Mouse (Mus musculus): ENCODE measurements around the gene Eepd1. TPM values are rescaled to one million over a fixed set of nuclear protein-coding genes. Genes with fewer than 3 reads are reported as not detected.

Gene Eepd1
- polyA plus RNA-seq, 1 experiment from 2014 or later = 5.1 TPM

DNA sequence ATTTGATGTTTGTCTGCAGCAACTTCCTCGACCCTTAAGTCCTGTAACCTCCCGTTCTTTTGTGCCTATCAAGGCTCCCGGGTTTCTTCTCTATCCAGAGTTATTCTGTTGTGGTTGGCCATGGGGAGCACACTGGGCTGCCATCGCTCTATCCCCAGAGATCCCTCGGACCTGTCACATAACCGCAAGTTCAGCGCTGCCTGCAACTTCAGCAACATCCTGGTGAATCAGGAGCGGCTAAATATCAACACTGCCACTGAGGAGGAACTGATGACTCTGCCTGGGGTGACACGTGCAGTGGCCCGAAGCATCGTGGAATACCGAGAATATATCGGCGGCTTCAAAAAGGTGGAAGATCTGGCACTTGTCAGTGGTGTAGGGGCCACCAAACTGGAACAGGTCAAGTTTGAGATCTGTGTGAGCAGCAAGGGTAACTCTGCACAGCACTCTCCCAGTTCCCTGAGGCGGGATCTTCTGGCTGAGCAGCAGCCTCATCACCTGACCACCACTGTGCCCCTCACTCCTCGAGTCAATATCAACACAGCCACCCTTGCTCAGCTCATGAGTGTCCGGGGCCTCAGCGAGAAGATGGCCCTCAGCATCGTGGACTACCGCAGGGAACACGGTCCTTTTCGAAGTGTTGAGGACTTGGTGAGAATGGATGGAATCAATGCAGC is 1.1 kb downstream of the Eepd1 start:
- Histone ChIP-seq H3K9ac (replicated peaks) (0 out of 2 replicates have a peak overlapping the region, but pooled peaks have one; percentile 25), H3K9me3 (no peaks in the 10 kb centered on the region), H3K4me2 (replicated peaks) (peak overlapping the region; percentile 84), H3K27me3 (peaks cover 8% of the 10 kb centered on the region), H3K36me3 (no peaks in the 10 kb centered on the region), H3K27ac (no peak overlapping the region), H3K4me3 (replicated peaks) (peak overlapping the region; percentile 57), H3K4me1 (replicated peaks) (peaks cover 31% of the 10 kb centered on the region)
- no peak for ATAC-seq
- WGBS = 51% methylated on average over 22 of the region's 22 CpGs

- Histone ChIP-seq H3K4me1 (replicated peaks) (peaks cover 31% of the 10 kb centered on the region), H3K4me3 (replicated peaks) (no peak overlapping the region), H3K27me3 (peaks cover 8% of the 10 kb centered on the region), H3K4me2 (replicated peaks) (peak overlapping the region; percentile 84), H3K27ac (no peak overlapping the region), H3K9ac (replicated peaks) (no peak overlapping the region), H3K36me3 (no peaks in the 10 kb centered on the region), H3K9me3 (no peaks in the 10 kb centered on the region)
- no peak for ATAC-seq
- 85% methylated on average over 9 of the region's 9 CpGs for WGBS
These were observed 1.6 kb downstream of the Eepd1 start for GRCm38 (mm10) chr9:25482999-25483347.

GRCm38 (mm10) chr9:25483931-25484618 is 2.7 kb downstream of the Eepd1 start:
- no peak overlapping the region for H3K27ac ChIP-seq

DNA sequence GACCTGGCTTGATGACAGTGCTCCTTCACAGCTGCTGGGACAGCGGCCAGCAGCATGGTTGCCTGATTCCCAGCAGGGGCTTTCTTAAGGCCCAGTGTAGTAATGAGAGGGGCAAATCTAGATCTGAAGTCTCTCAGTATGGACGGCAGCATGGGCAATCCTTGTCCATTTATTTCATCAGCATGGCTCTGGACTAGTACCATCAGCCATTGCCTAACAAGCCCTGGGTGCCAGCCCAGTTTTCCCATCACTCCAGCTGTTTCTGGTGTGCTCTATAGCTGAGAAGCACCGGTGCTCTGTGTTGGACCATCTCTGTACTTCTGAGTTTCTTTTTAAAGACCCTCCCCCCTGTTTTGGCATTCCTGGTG is 3.3 kb downstream of the Eepd1 start:
- peaks cover 31% of the 10 kb centered on the region for H3K4me1 ChIP-seq (replicated peaks)
- H3K4me2 ChIP-seq (replicated peaks) = peak overlapping the region; percentile 84; the same call in 1 of the 2 replicates
- no peaks in the 10 kb centered on the region for H3K9me3 ChIP-seq
- no peak for ATAC-seq
- 0 out of 2 replicates have a peak overlapping the region, but pooled peaks have one; percentile 4 for H3K4me3 ChIP-seq (replicated peaks)
- WGBS = 66% methylated on average over 3 of the region's 3 CpGs
- H3K27ac ChIP-seq = no peak overlapping the region
- H3K36me3 ChIP-seq = no peaks in the 10 kb centered on the region
- H3K9ac ChIP-seq (replicated peaks) = no peak overlapping the region
- H3K27me3 ChIP-seq = peaks cover 8% of the 10 kb centered on the region

More at GRCm38 (mm10) chr9:25483931-25484618, 2.7 kb downstream of the Eepd1 start:
- Histone ChIP-seq H3K4me3 (replicated peaks) (0 out of 2 replicates have a peak overlapping the region, but pooled peaks have one; percentile 4), H3K4me1 (replicated peaks) (peaks cover 31% of the 10 kb centered on the region), H3K36me3 (no peaks in the 10 kb centered on the region), H3K27me3 (peaks cover 8% of the 10 kb centered on the region), H3K9ac (replicated peaks) (no peak overlapping the region), H3K4me2 (replicated peaks) (peak overlapping the region; percentile 84), H3K9me3 (no peaks in the 10 kb centered on the region)
- 75% methylated on average over 9 of the region's 9 CpGs for WGBS
- no peak for ATAC-seq

DNA sequence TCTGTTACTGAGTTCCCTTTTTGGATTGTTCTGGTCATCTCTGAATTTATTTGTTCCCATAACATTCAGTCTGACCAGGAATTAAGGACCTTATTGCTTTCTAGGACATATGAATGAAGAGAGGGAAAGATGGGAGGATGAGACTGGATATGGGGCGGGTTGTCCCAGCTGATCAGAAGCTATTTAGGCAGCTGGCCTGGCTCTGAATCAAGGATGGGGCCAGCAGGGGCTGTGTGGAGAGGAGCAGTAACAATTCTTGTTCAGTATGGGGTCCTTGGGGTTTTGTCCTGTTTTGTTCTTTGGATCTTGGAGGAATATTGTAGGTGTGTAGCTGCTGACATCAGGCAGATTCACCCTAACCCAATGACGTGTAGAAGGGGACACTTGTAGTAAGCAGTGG is 3.7 kb downstream of the Eepd1 start:
- no peak overlapping the region for H3K27ac ChIP-seq
- ATAC-seq = no peak
- H3K36me3 ChIP-seq = no peaks in the 10 kb centered on the region
- peak overlapping the region; percentile 84; the same call in 1 of the 2 replicates for H3K4me2 ChIP-seq (replicated peaks)
- H3K9ac ChIP-seq (replicated peaks) = no peak overlapping the region
- peaks cover 8% of the 10 kb centered on the region for H3K27me3 ChIP-seq
- 71% methylated on average over 2 of the region's 2 CpGs for WGBS
- no peak overlapping the region for H3K4me3 ChIP-seq (replicated peaks)
- H3K9me3 ChIP-seq = no peaks in the 10 kb centered on the region
- H3K4me1 ChIP-seq (replicated peaks) = peaks cover 31% of the 10 kb centered on the region

- no peak for ATAC-seq
These were observed 4.1 kb downstream of the Eepd1 start for GRCm38 (mm10) chr9:25485406-25485805.

GRCm38 (mm10) chr9:25486246-25486807 is 5.0 kb downstream of the Eepd1 start:
- H3K27ac ChIP-seq = no peak overlapping the region
- no peak for ATAC-seq
- H3K9ac ChIP-seq (replicated peaks) = no peak overlapping the region
- no peaks in the 10 kb centered on the region for H3K9me3 ChIP-seq
- H3K27me3 ChIP-seq = peaks cover 8% of the 10 kb centered on the region
- H3K4me1 ChIP-seq (replicated peaks) = peaks cover 36% of the 10 kb centered on the region
- no peak overlapping the region for H3K4me3 ChIP-seq (replicated peaks)
- H3K4me2 ChIP-seq (replicated peaks) = no peak overlapping the region
- 88% methylated on average over 9 of the region's 9 CpGs for WGBS
- no peaks in the 10 kb centered on the region for H3K36me3 ChIP-seq

More at GRCm38 (mm10) chr9:25485406-25485805, 4.1 kb downstream of the Eepd1 start:
- Histone ChIP-seq H3K4me1 (replicated peaks) (peaks cover 33% of the 10 kb centered on the region), H3K27me3 (peaks cover 8% of the 10 kb centered on the region), H3K4me3 (replicated peaks) (no peak overlapping the region), H3K9ac (replicated peaks) (no peak overlapping the region), H3K4me2 (replicated peaks) (0 out of 2 replicates have a peak overlapping the region, but pooled peaks have one; percentile 84), H3K27ac (no peak overlapping the region), H3K9me3 (no peaks in the 10 kb centered on the region), H3K36me3 (no peaks in the 10 kb centered on the region)
- 68% methylated on average over 7 of the region's 7 CpGs for WGBS

DNA sequence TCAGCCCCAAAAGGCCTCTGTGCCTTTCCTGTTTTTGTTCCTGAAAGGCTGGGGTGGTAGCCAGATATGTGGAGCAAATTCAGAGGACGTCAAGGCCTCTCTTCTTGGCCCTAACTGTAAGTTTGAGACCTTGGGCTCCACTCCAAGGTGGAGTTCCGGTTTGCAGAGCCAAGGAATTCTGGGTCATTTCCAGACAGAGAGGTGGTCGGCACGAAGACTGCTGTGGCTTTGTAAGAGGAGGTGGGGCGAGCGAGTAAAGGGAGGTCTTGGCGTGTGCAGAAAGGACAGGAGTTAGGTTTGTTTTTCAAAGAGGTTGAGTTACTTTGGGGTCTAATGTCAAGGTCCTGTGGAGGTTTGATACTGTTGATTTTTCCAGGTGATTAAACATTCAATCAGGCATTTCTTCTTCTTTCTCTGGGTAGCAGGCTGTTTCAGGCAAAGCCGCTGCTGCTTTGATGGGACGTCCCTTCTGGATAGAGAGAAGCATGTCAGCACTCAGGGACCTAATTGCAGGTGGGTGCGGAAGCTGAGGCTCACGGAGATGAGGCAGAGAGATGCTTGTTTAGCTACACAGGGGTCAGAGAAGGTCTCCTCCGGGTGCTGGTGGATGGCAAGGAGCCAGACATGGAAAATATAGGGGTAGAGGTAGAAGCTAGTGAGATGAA is 6.2 kb downstream of the Eepd1 start:
- Histone ChIP-seq H3K9ac (replicated peaks) (no peak overlapping the region), H3K27me3 (peaks cover 8% of the 10 kb centered on the region), H3K4me1 (replicated peaks) (peaks cover 28% of the 10 kb centered on the region), H3K36me3 (no peaks in the 10 kb centered on the region), H3K4me2 (replicated peaks) (no peak overlapping the region), H3K27ac (no peak overlapping the region), H3K4me3 (replicated peaks) (no peak overlapping the region), H3K9me3 (no peaks in the 10 kb centered on the region)
- 63% methylated on average over 12 of the region's 12 CpGs for WGBS
- no peak for ATAC-seq

- 95% methylated on average over 9 of the region's 9 CpGs for WGBS
- Histone ChIP-seq H3K36me3 (no peaks in the 10 kb centered on the region), H3K4me2 (replicated peaks) (no peak overlapping the region), H3K27me3 (no peaks in the 10 kb centered on the region), H3K4me1 (replicated peaks) (peaks cover 21% of the 10 kb centered on the region), H3K9me3 (no peaks in the 10 kb centered on the region), H3K4me3 (replicated peaks) (no peak overlapping the region), H3K27ac (no peak overlapping the region), H3K9ac (replicated peaks) (no peak overlapping the region)
- ATAC-seq = no peak
These were observed 7.2 kb downstream of the Eepd1 start for GRCm38 (mm10) chr9:25488581-25488980.

DNA sequence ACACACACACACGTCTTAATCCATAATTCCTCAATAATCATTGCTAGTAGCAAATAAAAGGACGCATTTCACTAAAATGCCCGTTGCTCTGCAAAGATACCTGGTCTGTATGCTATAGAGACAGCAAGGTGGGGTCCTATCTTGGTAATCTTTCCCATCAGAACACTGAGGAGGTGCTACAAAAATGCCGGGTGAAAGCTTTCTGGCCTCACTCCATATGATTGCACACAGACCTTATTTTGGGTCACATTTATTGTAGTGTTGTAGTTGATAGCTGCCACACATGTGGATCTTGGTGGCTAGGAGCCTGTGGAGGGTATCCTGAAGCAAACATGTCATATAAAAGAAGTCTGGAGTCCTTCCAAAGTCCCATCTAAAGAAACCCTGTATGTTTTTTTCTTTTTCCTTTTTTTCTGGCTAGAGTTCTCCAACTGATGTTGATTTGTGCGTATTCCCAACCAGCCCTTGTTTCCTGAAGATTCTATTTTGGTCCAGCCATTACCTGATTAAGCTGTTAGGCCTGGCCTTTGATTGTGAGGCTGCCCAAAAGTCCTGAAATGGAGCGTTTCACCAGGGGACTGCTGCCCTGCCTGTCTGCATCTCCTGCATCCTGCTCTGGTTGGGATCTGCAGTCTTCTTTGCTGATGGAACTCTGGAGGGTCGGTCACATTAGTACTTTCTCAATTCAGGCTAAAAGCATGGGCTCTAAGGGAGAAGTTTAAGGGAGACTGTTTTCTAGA is 8.0 kb downstream of the Eepd1 start:
- Histone ChIP-seq H3K27me3 (no peaks in the 10 kb centered on the region), H3K4me1 (replicated peaks) (peaks cover 18% of the 10 kb centered on the region), H3K4me3 (replicated peaks) (no peak overlapping the region), H3K27ac (no peak overlapping the region), H3K36me3 (no peaks in the 10 kb centered on the region), H3K9me3 (no peaks in the 10 kb centered on the region), H3K9ac (replicated peaks) (no peak overlapping the region), H3K4me2 (replicated peaks) (no peak overlapping the region)
- ATAC-seq = no peak
- 86% methylated on average over 7 of the region's 7 CpGs for WGBS

DNA sequence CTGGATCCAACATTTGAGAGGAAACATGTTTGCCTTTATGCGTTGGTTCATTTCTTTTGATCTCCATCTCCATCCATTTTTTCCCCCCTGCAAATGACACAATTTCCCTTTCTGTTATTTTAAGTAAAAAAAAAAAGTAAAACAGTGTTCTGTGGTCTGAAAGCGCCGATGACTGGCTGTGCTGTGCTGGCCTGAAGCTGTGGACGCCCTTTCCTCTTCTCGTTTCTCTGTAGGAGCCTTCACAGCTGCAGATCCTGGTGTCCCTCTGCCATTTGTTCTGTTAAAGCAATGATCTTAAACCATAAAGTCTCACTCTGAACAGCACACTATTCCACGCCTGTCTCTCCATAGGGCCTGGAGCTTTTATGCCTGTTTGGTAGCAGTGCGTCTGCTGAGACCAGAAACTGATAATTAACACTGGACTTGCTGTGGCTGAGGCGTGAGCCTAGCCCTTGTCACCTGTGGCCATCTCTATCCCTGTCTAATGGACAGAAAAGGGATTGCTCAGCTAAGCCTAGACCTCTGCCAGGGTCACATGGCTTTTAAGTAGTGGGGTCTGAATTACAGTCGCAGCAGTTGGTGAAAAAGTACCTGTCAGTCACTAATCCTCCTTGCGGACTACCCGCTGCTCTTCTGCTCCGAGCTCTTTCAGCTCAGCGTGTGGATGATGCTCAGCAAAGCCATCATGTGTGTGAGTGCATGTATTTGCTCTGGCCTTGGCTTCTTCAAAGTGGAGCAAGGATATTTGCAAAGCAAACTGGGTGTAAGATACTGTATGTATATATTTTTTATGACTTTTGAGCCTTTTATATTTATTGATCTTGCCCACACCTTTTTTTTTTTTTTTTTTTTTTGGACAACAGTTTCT is 9.2 kb downstream of the Eepd1 start:
- 51% methylated on average over 13 of the region's 13 CpGs for WGBS
- Histone ChIP-seq H3K4me1 (replicated peaks) (peaks cover 8% of the 10 kb centered on the region; the same call in 1 of the 2 replicates), H3K36me3 (no peaks in the 10 kb centered on the region), H3K4me2 (replicated peaks) (no peak overlapping the region), H3K9ac (replicated peaks) (no peak overlapping the region), H3K9me3 (no peaks in the 10 kb centered on the region), H3K4me3 (replicated peaks) (no peak overlapping the region), H3K27ac (no peak overlapping the region), H3K27me3 (no peaks in the 10 kb centered on the region)
- peak; percentile 84 for ATAC-seq

Data from midbrain, embryonic 13.5 days (tissue).